Mouse (Mus musculus) urinary bladder, postnatal 4 days (tissue): ENCODE data around the gene Kars.

ENCODE experiments used
- DNase-seq, 2 experiments: peaks; one replicate each; pipeline ENCODE4 v3.0.0; 2021 to 2022; ENCODE audit warnings: low spot score in 2 of 2

Gene Kars

GRCm38 (mm10) chr8:111982116-111982515 is 29.0 kb downstream of the Kars start:
- DNase-seq, result no peak

- DNase-seq, result no peak
These were observed 33.0 kb downstream of the Kars start for GRCm38 (mm10) chr8:111978147-111978546.

GRCm38 (mm10) chr8:111976326-111976725 is 34.8 kb downstream of the Kars start:
- no peak for DNase-seq

GRCm38 (mm10) chr8:111975706-111976105 is 35.4 kb downstream of the Kars start:
- DNase-seq, result no peak

- DNase-seq, result no peak
These were observed 37.0 kb downstream of the Kars start for GRCm38 (mm10) chr8:111974138-111974537.

- DNase-seq, result no peak
These were observed 42.1 kb downstream of the Kars start for GRCm38 (mm10) chr8:111968991-111969390.

GRCm38 (mm10) chr8:111968541-111968940 is 42.6 kb downstream of the Kars start:
- DNase-seq, result no peak

- DNase-seq, result no peak
These were observed 43.8 kb downstream of the Kars start for GRCm38 (mm10) chr8:111967246-111967870.

- no peak for DNase-seq
These were observed 46.1 kb downstream of the Kars start for GRCm38 (mm10) chr8:111964849-111965561.

GRCm38 (mm10) chr8:111964351-111964750 is 46.8 kb downstream of the Kars start:
- DNase-seq, result no peak

- DNase-seq, result no peak
These were observed 47.6 kb downstream of the Kars start for GRCm38 (mm10) chr8:111963546-111963945.

GRCm38 (mm10) chr8:111963091-111963490 is 48.0 kb downstream of the Kars start:
- DNase-seq, result no peak

GRCm38 (mm10) chr8:111962589-111962988 is 48.5 kb downstream of the Kars start:
- DNase-seq, result no peak

- DNase-seq, result no peak
These were observed 49.8 kb downstream of the Kars start for GRCm38 (mm10) chr8:111961330-111961729.

- no peak for DNase-seq
These were observed 50.4 kb downstream of the Kars start for GRCm38 (mm10) chr8:111960591-111961321.

- no peak for DNase-seq
These were observed 53.9 kb downstream of the Kars start for GRCm38 (mm10) chr8:111957231-111957630.

GRCm38 (mm10) chr8:111955879-111956278 is 55.2 kb downstream of the Kars start:
- DNase-seq, result no peak

- no peak for DNase-seq
These were observed 56.1 kb downstream of the Kars start for GRCm38 (mm10) chr8:111954844-111955594.

GRCm38 (mm10) chr8:111951936-111952335 is 59.2 kb downstream of the Kars start:
- no peak for DNase-seq

- no peak for DNase-seq
These were observed 59.8 kb downstream of the Kars start for GRCm38 (mm10) chr8:111951317-111951716.

GRCm38 (mm10) chr8:111950846-111951245 is 60.3 kb downstream of the Kars start:
- no peak for DNase-seq

- DNase-seq, result no peak
These were observed 63.2 kb downstream of the Kars start for GRCm38 (mm10) chr8:111947954-111948353.
